8 mouse cellular contexts compared by ENCODE assay signal in the genomic region with DNA sequence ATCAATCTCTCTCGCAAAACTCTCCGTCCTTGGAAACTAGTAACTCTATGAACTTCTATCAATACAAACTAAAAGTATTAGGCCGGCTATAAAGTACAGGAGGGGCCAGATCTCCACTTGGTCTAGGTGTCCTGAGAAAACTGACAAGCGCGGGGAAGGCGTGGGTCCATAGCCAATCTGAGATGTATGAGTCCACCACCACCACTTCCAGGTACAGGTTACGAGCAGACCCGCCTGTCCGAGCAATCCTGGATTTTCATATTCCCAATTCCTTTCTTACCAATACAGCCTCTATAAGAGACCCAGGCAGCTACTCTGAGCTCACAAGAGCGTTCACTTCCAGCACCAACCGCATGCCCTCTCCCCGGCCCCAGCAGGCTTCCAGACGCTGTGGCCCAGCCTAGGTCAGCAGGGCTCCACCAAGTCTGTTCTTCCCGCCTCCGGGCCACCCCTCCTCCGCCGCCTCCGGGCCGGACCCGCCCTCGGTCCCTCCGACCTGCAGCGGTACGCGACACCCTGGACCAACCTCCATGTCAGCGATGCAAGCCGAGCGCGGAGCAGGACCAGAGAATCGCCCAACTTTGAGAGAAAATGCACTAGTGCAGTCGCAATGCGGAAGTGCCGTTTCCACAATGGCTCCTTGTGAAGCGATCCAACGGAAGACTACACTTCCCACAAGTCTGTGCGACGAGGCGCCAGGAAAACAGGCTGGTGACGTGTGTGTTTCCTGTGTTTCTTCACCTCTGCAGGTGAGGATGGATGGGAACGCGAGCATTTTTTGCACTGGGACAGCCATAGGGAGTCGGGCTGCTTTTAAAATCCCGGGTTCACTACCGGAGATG. TPM values are rescaled to one million over a fixed set of nuclear protein-coding genes. Genes with fewer than 3 reads are reported as not detected.
A peak's percentile ranks its signal among the peaks of the same experiment; 100 is the strongest.
DNase-seq lines count a peak whose midpoint lies in the region; ATAC-seq lines count a peak whose summit lies in the region.

No protein-coding gene starts in this region.

- no peaks in the 10 kb centered on the region for H3K36me3 ChIP-seq in hindbrain, embryonic 14.5 days (replicated peaks; ENCODE audit: control insufficient read depth, insufficient read depth)

- H3K9me3 ChIP-seq in hindbrain, embryonic 14.5 days (ENCODE audit: control insufficient read depth, low read length): no peaks in the 10 kb centered on the region

- H3K27ac ChIP-seq in hindbrain, embryonic 14.5 days: peak overlapping the region; percentile 81

- H3K9ac ChIP-seq in hindbrain, embryonic 14.5 days: peak overlapping the region; percentile 95

- H3K4me1 ChIP-seq in hindbrain, embryonic 14.5 days (replicated peaks; ENCODE audit: control insufficient read depth, insufficient read depth, low read length): peaks cover 16% of the 10 kb centered on the region

- peak overlapping the region; percentile 82 for H3K4me2 ChIP-seq in hindbrain, embryonic 14.5 days (replicated peaks)

- under 1% methylated on average over 44 of the region's 44 CpGs for WGBS in hindbrain, embryonic 14.5 days

- DNase-seq in R1 (ENCODE audit: low read depth, low spot score): peak; percentile 97
- peak; percentile 89 to 91 for DNase-seq in cerebellum, postnatal 25 days
- peak; percentile 79 to 81 for DNase-seq in frontal cortex, postnatal 25 days (ENCODE audit: low spot score in 2 of 2)
- DNase-seq in hindbrain, embryonic 14.5 days (ENCODE audit: low spot score): peak; percentile 90
- peak; percentile 88 to 89 for DNase-seq in layer of hippocampus, postnatal 36 days
- peak; percentile 96 for DNase-seq in lung, postnatal 36 days
- peak; percentile 94 for DNase-seq in retina, postnatal 1 day
- peak; percentile 82 to 89 for DNase-seq in urinary bladder, adult 18-20 months (ENCODE audit: low spot score in 2 of 2)

- no peaks in the 10 kb centered on the region for H3K27me3 ChIP-seq in hindbrain, embryonic 14.5 days (ENCODE audit: control insufficient read depth, insufficient read depth, low read length)

- peak overlapping the region; percentile 94 for H3K4me3 ChIP-seq in hindbrain, embryonic 14.5 days (replicated peaks; ENCODE audit: low read length)

- peak; percentile 99 for ATAC-seq in hindbrain, embryonic 14.5 days (ENCODE audit: low FRiP score)

RNA-seq across cellular contexts. Expression of gene Zfp748, which starts 0.9 kb away (rescaled TPM):
- 14.6 and 16.9 TPM in 2 replicates for polyA plus RNA-seq in hindbrain, embryonic 14.5 days (2014; fragmentation: Nextera tagmentation; extraction: Ambion mirVana)
- total RNA-seq in layer of hippocampus, postnatal 36 days (2021): 10 to 100 TPM in 1 of 2 experiments, 1 to 10 TPM in 1; 9.9 to 10.8 TPM

RNA-seq across cellular contexts. Expression of gene Zfp87, which starts 26.7 kb away (rescaled TPM):
- 36.3 and 40.2 TPM in 2 replicates for polyA plus RNA-seq in hindbrain, embryonic 14.5 days (2014; fragmentation: Nextera tagmentation; extraction: Ambion mirVana)
- total RNA-seq in layer of hippocampus, postnatal 36 days (2021): 10 to 100 TPM; 23.8 to 24.5 TPM

RNA-seq across cellular contexts. Expression of gene Gm26965, which starts 26.8 kb away (rescaled TPM):
- polyA plus RNA-seq in hindbrain, embryonic 14.5 days (2014; fragmentation: Nextera tagmentation; extraction: Ambion mirVana): not detected in 2 replicates
- 1 to 10 TPM in 1 of 2 experiments, not detected in 1; 1.2 TPM for total RNA-seq in layer of hippocampus, postnatal 36 days (2021)

RNA-seq across cellular contexts. Expression of gene Zfp58, which starts 52.4 kb away (rescaled TPM):
- polyA plus RNA-seq in hindbrain, embryonic 14.5 days (2014; fragmentation: Nextera tagmentation; extraction: Ambion mirVana): 9.5 and 11.8 TPM in 2 replicates
- total RNA-seq in layer of hippocampus, postnatal 36 days (2021): 1 to 10 TPM; 8.3 to 8.4 TPM

RNA-seq across cellular contexts. Expression of gene Zfp729b, which starts 56.8 kb away (rescaled TPM):
- polyA plus RNA-seq in hindbrain, embryonic 14.5 days (2014; fragmentation: Nextera tagmentation; extraction: Ambion mirVana): 7.2 and 7.4 TPM in 2 replicates
- total RNA-seq in layer of hippocampus, postnatal 36 days (2021): 10 to 100 TPM in 1 of 2 experiments, 1 to 10 TPM in 1; 8.2 to 10.3 TPM

Comparison
In these comparisons a context has a peak if more than half of its experiments do, and no peak if none do; other contexts are left out.
1. Peak in every context shown above with its lines: DNase-seq, ATAC-seq, H3K4me3 ChIP-seq and H3K27ac ChIP-seq.